Mouse (Mus musculus) limb, embryonic 14.5 days (tissue): Measurements from ENCODE around the gene Sf3b4. TPM values are rescaled to one million over a fixed set of nuclear protein-coding genes. Genes with fewer than 3 reads are reported as not detected.

Experiments
- ATAC-seq: fragments of 200-750 bp; cut with Nextera tagmentation; 2 replicates; pipeline ENCODE4 v1.8.0; 2017; ENCODE audit warnings: low read depth, moderate number of reproducible peaks, moderate TSS enrichment; ENCODE audit not compliant: low FRiP score
- DNase-seq: peaks from one replicate; pipeline ENCODE4 v3.0.0-alpha.2; 2015; ENCODE audit warnings: low spot score
- H3K27ac ChIP-seq: fragments of 300-500 bp; sonication (generic); replicated peaks from 2 replicates; pipeline ENCODE4 v1.5.1; 2014; ENCODE audit warnings: low read depth, mild to moderate bottlenecking, low read length, moderate library complexity, mixed read lengths
- H3K27me3 ChIP-seq: fragments of 300-500 bp; sonication (generic); 2 replicates; pipeline ENCODE4 v1.6.1; 2014; ENCODE audit warnings: low read length, mixed read lengths; ENCODE audit not compliant: control insufficient read depth, insufficient read depth
- H3K36me3 ChIP-seq: fragments of 300-500 bp; sonication (generic); 2 replicates; pipeline ENCODE4 v1.6.1; 2014; ENCODE audit warnings: mild to moderate bottlenecking, low read length, moderate library complexity, mixed read lengths; ENCODE audit not compliant: control insufficient read depth, insufficient read depth
- H3K4me1 ChIP-seq: fragments of 300-500 bp; sonication (generic); 2 replicates; pipeline ENCODE4 v1.6.1; 2014; ENCODE audit warnings: antibody characterized with exemption, low read length, mixed read lengths; ENCODE audit not compliant: control insufficient read depth, insufficient read depth
- H3K4me2 ChIP-seq: fragments of 300-500 bp; sonication (generic); replicated peaks from 2 replicates; pipeline ENCODE4 v1.6.1; 2014; ENCODE audit warnings: low read depth, mild to moderate bottlenecking, low read length, moderate library complexity; ENCODE audit not compliant: severe bottlenecking
- H3K4me3 ChIP-seq: fragments of 300-500 bp; sonication (generic); replicated peaks from 2 replicates; pipeline ENCODE4 v1.5.1; 2014; ENCODE audit warnings: low read length
- H3K9ac ChIP-seq: fragments of 300-500 bp; sonication (generic); 2 replicates; pipeline ENCODE4 v1.6.1; 2014; ENCODE audit warnings: mild to moderate bottlenecking, low read depth, low read length, moderate library complexity; ENCODE audit not compliant: severe bottlenecking
- H3K9me3 ChIP-seq: fragments of 300-500 bp; sonication (generic); 2 replicates; pipeline ENCODE4 v1.6.1; 2016; ENCODE audit warnings: low read length; ENCODE audit not compliant: control insufficient read depth
- POLR2A ChIP-seq: fragments of 200-500 bp; IDR thresholded peaks from 2 replicates; pipeline ENCODE4 v1.8.0; 2012; ENCODE audit warnings: inconsistent platforms, mild to moderate bottlenecking, moderate library complexity, borderline replicate concordance; ENCODE audit not compliant: insufficient read depth, insufficient read length; ENCODE audit errors: extremely low read depth
- WGBS: fragments of 180-500 bp; shearing (Covaris S2); extraction: QIAGEN DNeasy Blood & Tissue Kit; methylation state at CpG from one replicate; pipeline ENCODE4 v1.1.7; 2014; 5-methylcytosine and 5-hydroxymethylcytosine counted together
- polyA plus RNA-seq, 2 experiments: library from polyadenylated mRNA; depleted of rRNA in 1 of 2; stranded (reverse) in 1 of 2; unstranded in 1 of 2; fragments of >200 nt; fragmentation: Nextera tagmentation in 1 of 2; extraction: Ambion mirVana in 1 of 2; gene quantifications; 2 replicates each; pipeline versions ENCODE4 v1.2.1 to v1.2.3; 2012 to 2014

The Sf3b4 gene
- polyA plus RNA-seq, 2 experiments = 126 to 173 TPM

DNA sequence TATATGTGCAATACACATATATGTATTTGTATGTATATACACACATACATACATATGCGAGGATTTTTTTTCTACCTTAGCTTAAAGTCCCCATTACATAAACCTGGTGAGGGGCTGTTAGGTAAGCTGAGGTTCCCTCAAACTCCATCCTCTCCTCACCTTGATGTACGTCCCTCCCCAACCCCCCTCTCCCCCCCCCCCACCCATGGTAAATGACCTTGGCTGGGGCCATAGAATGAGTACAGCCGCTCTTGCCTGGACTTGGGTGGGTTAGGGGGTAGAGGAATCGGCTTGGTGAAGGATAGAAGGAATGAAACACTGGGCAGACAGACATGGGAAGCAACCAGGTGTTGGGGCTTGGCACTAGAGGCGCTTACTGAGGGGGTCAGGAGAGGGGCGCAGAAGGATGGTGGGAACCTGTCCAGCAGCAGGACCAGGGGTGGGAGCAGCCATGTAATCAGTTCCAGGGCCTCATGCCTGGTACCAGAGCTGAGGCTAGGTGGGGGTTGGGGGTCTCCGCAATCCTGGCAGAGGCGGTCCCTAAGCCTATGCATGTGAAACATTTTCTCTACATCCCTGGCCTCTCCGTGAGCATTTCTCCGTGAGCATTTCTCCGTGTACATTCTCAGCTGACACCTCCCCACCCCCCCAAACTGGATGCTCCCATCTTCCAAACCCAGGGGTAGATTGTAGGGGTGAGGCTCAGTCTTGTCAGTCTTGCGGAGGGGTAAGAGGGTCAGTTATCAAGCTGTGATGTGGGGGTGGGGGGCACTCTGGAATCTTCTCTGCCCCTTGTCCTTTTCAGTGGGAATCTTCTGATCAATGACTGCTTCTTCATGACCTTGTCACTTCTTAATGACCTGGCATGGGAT, 9.6 kb downstream of the Sf3b4 start:
- peak overlapping the region; percentile 71 for H3K4me2 ChIP-seq
- WGBS = 32% methylated on average over 12 of the region's 12 CpGs
- no peaks in the 10 kb centered on the region for H3K27me3 ChIP-seq
- peaks cover 14% of the 10 kb centered on the region for H3K36me3 ChIP-seq
- H3K27ac ChIP-seq = no peak overlapping the region
- DNase-seq = no peak
- peak overlapping the region; percentile 52 for H3K4me3 ChIP-seq
- TF ChIP-seq POLR2A = no peak
- ATAC-seq = 0 out of 2 replicates have a peak, but pooled peaks have one; percentile 10
- no peaks in the 10 kb centered on the region for H3K9me3 ChIP-seq
- peaks cover 16% of the 10 kb centered on the region for H3K4me1 ChIP-seq
- peak overlapping the region; percentile 61 for H3K9ac ChIP-seq

DNA sequence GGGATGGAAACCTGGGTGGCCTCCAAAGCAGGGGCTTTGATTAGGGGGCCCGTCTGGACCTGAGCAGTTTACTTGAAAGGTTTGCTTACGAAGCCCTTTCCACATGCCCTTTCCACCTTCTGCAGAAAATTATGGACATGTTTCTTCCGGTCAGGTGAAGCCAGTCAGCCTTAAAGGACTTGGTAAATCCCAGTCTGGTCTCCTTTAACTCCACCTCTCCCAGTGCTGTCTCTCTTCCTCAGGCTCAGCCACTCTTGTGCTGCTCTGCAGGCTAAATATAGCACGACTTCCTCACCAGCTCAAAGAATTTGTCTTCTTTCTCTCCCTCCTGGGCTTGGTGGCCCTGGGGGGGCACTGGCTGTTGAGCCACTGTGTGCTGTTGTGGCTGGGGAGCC, 10.2 kb downstream of the Sf3b4 start:
- WGBS = 18% methylated on average over 4 of the region's 4 CpGs
- H3K4me3 ChIP-seq = peak overlapping the region; percentile 52; the same call in 1 of the 2 replicates
- DNase-seq = no peak
- peak overlapping the region; percentile 71 for H3K4me2 ChIP-seq
- ATAC-seq = no peak
- peaks cover 15% of the 10 kb centered on the region for H3K36me3 ChIP-seq
- H3K27me3 ChIP-seq = no peaks in the 10 kb centered on the region
- H3K27ac ChIP-seq = no peak overlapping the region
- H3K4me1 ChIP-seq = peaks cover 16% of the 10 kb centered on the region
- H3K9me3 ChIP-seq = no peaks in the 10 kb centered on the region
- no peak for TF ChIP-seq POLR2A
- peak overlapping the region; percentile 40; the same call in 1 of the 2 replicates for H3K9ac ChIP-seq

DNA sequence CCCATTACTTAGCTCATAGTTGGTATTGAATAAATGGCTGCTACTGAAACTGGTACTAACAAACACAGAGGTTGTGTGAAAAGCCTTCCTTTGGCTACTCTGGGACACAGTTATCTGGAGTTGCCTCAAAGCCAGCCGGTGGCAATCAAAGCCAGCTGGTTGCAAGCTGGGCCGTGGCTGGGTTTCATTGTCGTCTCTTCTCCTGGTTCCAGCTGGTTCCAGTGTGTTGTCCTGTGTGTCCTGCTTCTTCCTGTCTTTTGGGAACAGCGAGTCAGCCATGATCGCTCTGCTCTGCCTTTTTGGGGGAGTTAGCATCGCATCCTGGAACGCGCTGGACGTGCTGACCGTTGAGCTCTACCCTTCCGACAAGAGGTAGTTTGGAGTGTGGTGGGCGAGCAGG, 20.8 kb downstream of the Sf3b4 start:
- WGBS = 45% methylated on average over 12 of the region's 12 CpGs
- H3K27me3 ChIP-seq = no peaks in the 10 kb centered on the region
- H3K9ac ChIP-seq = no peak overlapping the region
- H3K4me2 ChIP-seq = no peak overlapping the region
- H3K27ac ChIP-seq = no peak overlapping the region
- H3K4me1 ChIP-seq = peaks cover 10% of the 10 kb centered on the region
- TF ChIP-seq POLR2A = no peak
- H3K36me3 ChIP-seq = 0 out of 2 replicates have a peak, but pooled peaks cover 6% of the 10 kb centered on the region
- no peak for ATAC-seq
- H3K4me3 ChIP-seq = no peak overlapping the region
- no peaks in the 10 kb centered on the region for H3K9me3 ChIP-seq
- no peak for DNase-seq

DNA sequence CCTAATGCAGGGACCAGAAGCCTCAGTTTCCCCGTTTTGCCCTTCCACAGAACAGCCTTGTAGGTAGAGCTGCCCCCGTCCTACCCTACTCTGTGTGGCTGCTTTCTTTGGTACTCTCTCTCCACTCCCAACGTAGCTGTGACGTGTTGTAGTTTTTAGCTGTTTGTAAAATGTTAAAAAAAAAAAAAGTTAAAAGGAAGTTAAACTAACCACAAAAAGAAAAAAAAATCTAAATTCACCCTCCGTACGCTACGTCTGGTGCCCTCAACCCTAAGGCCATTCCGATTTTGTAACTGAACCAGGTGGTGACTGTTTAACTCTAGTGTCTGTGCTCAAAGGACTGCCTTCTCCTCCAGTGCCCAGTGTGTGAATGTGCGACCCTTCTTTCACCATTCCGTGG, 22.8 kb downstream of the Sf3b4 start:
- no peak overlapping the region for H3K27ac ChIP-seq
- H3K9me3 ChIP-seq = no peaks in the 10 kb centered on the region
- H3K27me3 ChIP-seq = no peaks in the 10 kb centered on the region
- 79% methylated on average over 10 of the region's 10 CpGs for WGBS
- H3K36me3 ChIP-seq = 0 out of 2 replicates have a peak, but pooled peaks cover 3% of the 10 kb centered on the region
- no peak overlapping the region for H3K9ac ChIP-seq
- no peak for DNase-seq
- no peak for ATAC-seq
- H3K4me3 ChIP-seq = no peak overlapping the region
- H3K4me1 ChIP-seq = peaks cover 12% of the 10 kb centered on the region
- no peak for TF ChIP-seq POLR2A
- no peak overlapping the region for H3K4me2 ChIP-seq

DNA sequence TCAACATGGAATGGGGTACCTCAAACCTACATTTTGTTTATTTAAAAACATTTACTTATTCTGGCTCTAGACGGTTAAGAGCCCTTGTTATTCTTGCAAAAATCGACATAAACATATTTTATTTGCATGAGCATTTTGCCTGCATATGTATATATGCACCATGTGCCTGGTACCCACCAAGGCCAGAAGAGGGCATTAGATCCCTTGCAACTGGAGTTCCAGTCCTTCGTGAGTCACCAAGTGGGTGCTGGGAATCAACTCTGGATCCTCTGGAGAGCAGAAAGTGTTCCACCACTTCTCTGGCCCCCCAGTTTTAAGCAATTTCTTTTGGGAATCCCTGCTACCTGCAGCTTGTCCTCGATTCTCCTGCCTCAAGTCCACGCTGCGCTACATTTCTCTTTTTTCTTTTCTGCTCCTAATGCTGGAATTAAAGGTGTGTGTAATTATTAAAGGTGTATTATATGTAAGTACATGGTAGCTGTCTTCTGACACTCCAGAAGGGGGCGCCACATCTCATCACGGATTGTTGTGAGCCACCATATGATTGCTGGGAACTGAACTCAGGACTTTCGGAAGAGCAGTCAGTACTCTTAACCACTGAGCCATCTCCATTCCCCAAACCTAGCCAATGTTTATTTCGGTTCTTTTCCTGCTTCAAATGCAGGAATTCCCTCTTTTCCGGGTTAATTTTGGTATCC, 23.6 kb downstream of the Sf3b4 start:
- H3K4me2 ChIP-seq = no peak overlapping the region
- DNase-seq (no peak), ATAC-seq (no peak)
- H3K27me3 ChIP-seq = no peaks in the 10 kb centered on the region
- H3K4me3 ChIP-seq = no peak overlapping the region; the same call in 1 of the 2 replicates
- 89% methylated on average over 11 of the region's 11 CpGs for WGBS
- no peak overlapping the region for H3K9ac ChIP-seq
- H3K9me3 ChIP-seq = no peaks in the 10 kb centered on the region
- 0 out of 2 replicates have a peak, but pooled peaks cover 3% of the 10 kb centered on the region for H3K36me3 ChIP-seq
- peaks cover 12% of the 10 kb centered on the region for H3K4me1 ChIP-seq
- H3K27ac ChIP-seq = no peak overlapping the region
- TF ChIP-seq POLR2A = no peak
